Mouse (Mus musculus) spleen, postnatal 10 days (tissue): ENCODE measurements around the gene Htt.

Source experiments
- DNase-seq, 2 experiments: peaks; one replicate each; pipeline ENCODE4 v3.0.0; 2021 to 2022; ENCODE audit warnings: low spot score in 2 of 2

The Htt gene

GRCm38 (mm10) chr5:34931091-34931490, 169.6 kb downstream of the Htt start:
- no peak for DNase-seq

- no peak for DNase-seq
Observed at GRCm38 (mm10) chr5:34931516-34932457, 170.2 kb downstream of the Htt start.

GRCm38 (mm10) chr5:34932458-34932806, 170.9 kb downstream of the Htt start:
- no peak for DNase-seq

- peak in 1 of 2 experiments; percentile 52 for DNase-seq
Observed at GRCm38 (mm10) chr5:34933461-34933860, 171.9 kb downstream of the Htt start.

- no peak for DNase-seq
Observed at GRCm38 (mm10) chr5:34941710-34942470, 180.3 kb downstream of the Htt start.

GRCm38 (mm10) chr5:34943428-34943827, 181.9 kb downstream of the Htt start:
- no peak for DNase-seq

- peak; percentile 88 to 90 for DNase-seq
Observed at GRCm38 (mm10) chr5:34948861-34949760, 187.6 kb downstream of the Htt start, which contains the start of gene Rgs12. Gene Rgs12 (plus strand): TSS chr5:34949445.

GRCm38 (mm10) chr5:34949769-34950211, 188.2 kb downstream of the Htt start:
- DNase-seq = peak in 1 of 2 experiments; percentile 64

- peak in 1 of 2 experiments; percentile 43 for DNase-seq
Observed at GRCm38 (mm10) chr5:34950486-34951160, 189.1 kb downstream of the Htt start.

GRCm38 (mm10) chr5:34951161-34951834, 189.8 kb downstream of the Htt start:
- DNase-seq = no peak

GRCm38 (mm10) chr5:34954508-34954907, 193.0 kb downstream of the Htt start:
- peak in 1 of 2 experiments; percentile 16 for DNase-seq

- DNase-seq = peak; percentile 29 to 44
Observed at GRCm38 (mm10) chr5:34955630-34956029, 194.1 kb downstream of the Htt start.

GRCm38 (mm10) chr5:34956151-34956550, 194.6 kb downstream of the Htt start:
- DNase-seq = no peak

GRCm38 (mm10) chr5:34957015-34957414, 195.5 kb downstream of the Htt start:
- DNase-seq = no peak

GRCm38 (mm10) chr5:34960021-34960420, 198.5 kb downstream of the Htt start:
- peak; percentile 50 to 63 for DNase-seq
